Mouse (Mus musculus): Measurements from ENCODE around the gene Pabpc4.

DNA sequence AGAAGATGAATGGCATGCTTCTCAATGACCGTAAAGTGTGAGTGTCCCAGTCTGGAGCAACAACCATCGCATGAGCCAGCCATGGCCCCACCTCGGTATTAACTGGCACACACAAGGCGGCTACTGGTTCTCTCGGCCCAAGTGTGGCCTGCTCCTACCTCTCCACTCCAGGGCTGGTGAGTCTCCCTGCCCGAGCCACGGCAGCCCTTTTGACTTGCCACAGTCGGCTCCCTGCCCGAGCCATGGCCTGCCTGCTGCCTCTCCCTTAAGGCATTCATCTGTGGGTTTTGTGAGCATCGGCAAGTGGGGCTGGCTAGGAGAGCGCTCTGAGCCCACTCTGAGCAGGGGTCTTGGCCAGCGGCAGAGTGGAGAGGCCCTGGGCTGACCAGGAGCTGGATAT is 26.9 kb downstream of the Pabpc4 start:
- TF ChIP-seq POLR2A (IDR thresholded peaks at IDR 0.05; ENCODE audit: borderline replicate concordance, extremely low read depth, low read depth, low read length) (no peak), CTCF (IDR thresholded peaks at IDR 0.05; ENCODE audit: insufficient read depth, low read length) (no peak)
